Mouse (Mus musculus) natural killer cell, adult 2 months (primary cell): ENCODE measurements around the gene Arhgef40.
A peak's percentile ranks its signal among the peaks of the same experiment; 100 is the strongest.

Source experiments
- DNase-seq, 2 experiments: peaks; one replicate each; pipeline ENCODE4 v3.0.0; 2022; ENCODE audit warnings: low spot score in 2 of 2

The Arhgef40 gene

DNA sequence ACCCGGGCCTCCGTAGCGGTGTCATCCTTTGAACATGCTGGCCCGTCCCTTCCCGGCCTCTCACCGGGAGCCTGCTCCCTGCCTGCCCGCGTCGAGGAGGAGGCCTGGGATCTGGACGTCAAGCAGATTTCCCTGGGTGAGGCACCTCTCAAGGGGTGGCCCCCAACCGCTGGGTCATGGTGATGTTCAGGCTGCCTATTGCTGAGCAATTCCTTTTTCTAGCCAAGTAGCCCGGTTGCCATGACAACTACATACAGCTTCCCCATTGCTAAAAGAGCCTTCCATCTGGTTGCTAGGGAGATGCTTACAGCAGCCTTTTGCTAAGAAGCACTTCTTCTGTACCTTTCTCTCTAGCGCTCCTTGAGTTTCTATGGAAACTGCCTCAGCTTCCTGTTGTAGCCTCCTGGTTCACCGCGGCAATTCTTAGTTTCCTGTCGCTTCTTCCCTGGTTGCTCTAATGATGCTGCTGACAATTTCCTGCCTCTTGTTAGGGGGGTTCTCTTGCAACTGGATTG, 19.5 kb downstream of the Arhgef40 start:
- peak; percentile 37 for DNase-seq

DNA sequence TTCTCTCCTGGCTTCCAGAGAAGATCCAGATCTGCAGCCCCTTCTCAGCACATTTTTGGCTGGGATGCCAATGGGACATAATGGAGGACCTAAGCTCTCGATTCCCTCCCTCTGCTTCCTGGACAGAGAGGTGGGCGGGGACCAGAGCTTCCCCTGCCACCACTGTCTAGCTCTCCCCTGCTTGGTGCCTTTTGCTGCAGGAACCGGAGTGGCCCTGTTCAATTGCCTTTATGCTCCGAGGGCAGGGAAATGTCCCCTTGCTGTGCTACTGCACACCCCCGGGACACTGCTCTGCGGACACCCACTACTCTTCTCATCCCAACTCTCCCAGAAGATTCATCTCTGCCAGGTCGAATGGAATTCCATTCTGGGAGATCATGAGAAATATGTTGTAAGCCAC, 20.6 kb downstream of the Arhgef40 start:
- DNase-seq = no peak

DNA sequence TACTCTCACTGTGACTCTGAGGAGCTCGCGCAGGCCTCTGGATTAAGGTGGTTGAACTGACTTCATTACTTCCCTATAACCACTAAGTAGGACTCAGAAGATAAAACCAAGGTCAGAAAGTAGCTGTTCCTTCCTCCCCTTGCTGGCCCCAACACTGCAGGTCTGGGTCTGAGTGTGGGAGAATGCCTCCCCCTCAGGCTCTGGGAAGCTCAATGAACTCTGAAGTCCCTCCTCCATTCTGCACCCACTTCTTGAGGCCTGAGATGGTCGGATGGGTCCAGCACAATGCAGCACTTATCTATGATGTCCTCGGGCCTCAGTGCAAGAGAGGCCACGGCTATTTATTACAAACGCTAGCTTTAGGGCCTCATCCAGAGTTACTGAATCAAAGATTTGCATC, 21.1 kb downstream of the Arhgef40 start:
- no peak for DNase-seq

DNA sequence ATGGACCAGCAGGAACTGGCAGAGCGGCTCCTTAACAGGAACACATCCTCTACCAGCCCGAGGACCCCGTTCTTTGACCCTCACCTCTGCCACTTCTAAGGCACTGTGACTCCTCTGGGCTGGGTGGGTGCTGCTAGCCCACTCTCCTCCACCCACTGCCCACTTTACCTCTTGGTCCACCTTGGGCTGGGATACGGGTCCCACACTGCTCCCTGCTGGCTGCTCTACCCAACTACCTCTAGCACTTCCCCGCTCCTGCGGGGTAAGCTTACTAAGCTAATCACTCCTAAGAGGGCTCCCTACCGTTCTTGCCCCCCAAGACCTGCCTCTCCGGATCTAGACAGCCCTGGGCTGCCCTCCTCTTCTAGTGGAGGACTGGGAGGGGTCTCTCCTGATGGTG, 21.7 kb downstream of the Arhgef40 start:
- no peak for DNase-seq

DNA sequence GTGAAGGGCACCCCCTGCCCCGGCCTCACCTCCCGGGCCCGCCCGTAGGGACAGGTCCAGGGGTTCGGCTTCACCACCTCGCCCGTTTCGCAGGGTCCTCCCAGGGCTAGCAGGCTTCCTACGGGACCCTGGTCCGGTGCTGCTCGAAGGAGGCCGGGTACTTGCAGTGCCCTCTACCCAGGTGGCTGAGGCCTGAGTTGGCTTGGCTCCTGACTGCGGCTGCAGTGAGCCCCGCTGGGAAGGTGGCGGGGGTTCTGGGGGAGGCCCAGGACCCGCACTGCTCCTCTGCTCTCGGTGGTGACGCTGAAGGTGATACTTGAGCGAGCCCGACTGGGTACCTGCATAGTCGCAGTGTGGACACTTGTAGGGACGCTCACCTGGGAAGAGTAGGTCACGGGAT, 22.3 kb downstream of the Arhgef40 start:
- DNase-seq = no peak

DNA sequence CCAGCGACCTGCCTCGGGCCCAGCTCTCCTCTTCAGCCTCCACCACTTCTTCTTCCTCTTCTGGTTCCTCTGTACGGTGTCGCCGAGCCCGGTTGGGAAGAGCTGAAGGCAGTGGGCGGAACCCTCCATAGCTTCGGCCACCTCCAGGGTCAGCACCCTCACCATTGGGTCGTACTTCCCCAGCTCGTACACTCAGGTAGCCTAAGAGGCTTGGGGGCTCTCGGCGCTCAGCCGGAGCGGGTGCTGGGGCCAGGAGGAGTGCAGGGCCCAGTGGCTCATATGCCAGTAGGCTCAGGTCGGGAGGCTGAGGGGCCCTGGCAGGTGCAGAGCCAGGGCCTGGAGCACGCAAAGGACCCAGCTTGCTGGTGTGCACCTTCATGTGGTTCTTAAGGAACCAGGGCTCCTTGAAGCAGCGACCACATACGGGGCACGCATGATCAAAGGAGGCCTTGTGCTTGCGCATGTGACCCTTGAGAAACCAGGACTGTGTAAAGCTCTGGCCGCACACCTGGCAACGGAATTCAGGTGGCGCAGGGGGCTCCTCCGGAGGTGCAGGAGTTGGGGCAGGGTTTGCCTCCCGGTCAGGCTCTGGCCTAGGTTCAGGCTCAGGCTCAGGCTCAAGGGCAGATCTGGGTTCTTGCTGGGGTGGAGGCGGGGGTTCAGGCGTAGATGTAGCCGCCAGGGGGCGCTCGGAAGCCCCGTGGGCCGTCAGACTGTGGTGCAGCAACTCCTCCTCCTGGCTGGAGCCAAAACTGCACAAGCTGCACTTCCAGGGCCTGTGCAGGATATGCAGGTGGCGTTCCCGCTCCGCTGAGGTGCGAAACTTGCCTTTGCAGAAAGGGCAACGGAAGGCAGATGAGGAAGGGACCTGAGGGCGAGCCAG, 24.0 kb downstream of the Arhgef40 start:
- DNase-seq = peak; percentile 83 to 89

DNA sequence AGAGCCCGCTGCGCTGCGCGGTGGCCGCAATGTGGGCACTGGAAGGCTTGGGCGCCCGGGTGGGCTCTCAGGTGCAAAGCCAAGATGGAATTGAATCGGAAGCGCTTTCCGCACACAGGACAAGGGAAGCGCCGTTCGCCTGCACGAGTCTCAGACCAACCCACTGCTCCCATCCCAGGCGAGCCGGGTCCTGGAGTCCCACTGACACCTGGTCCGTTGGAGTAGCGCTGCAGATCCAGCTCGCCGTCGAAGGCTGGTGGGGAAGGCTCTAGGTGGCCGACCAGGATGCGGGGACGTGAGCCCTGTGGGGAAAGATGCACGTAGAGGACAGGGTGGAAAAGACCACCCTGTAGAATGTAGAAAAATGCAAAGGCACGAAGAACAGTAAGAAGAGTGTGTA, 24.8 kb downstream of the Arhgef40 start:
- no peak for DNase-seq

DNA sequence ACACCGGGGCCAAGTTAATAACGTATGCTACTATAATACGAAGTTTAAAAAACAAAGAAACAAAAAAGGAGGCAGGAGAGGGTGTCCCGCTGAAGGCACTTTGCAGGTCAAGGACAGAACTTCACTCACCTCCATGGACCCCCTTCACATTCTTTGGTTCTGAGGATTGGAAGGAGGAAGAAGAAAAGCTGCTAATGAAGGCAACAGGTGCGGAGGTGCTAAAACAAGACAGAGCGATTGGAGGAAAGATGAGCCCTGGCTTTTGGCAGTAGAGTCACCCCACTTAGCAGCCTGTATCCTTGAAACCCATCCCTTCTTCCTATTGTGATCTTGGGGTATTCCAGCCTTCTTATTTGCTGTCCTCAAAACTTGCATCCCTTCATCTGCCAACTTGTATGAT, 25.3 kb downstream of the Arhgef40 start:
- DNase-seq = no peak

DNA sequence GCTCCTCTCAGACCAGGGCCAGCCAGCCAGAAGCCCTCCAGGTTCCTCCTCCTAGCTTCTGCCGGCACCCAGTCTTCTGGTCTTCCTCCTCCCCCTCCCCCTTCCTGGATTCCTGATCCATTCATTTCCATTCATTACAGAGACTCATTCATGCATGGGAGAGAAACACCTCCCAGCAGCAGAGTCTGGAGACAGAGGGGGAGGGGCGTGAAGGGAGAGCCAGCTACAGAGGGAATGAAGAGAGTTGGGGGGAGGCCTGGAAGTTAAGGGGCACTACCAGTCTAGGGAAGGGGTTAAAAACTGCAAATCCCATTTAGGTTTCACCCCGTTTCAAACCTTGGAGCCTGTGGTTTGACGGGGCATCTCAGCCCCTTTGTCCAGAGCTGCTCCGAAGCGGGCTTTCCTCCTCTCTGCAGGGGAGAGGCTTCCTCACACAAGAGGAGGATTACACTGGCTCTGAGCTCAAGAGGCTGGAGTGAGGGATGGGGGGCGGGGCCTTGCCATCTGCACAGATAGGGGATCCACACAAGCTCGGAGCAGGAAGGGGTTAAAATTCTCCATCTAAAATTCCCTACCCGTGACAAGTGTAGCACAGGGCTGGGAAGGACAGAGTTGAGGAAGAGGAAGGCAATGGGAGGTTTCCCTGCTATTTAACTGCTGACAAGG, 26.1 kb downstream of the Arhgef40 start:
- no peak for DNase-seq

DNA sequence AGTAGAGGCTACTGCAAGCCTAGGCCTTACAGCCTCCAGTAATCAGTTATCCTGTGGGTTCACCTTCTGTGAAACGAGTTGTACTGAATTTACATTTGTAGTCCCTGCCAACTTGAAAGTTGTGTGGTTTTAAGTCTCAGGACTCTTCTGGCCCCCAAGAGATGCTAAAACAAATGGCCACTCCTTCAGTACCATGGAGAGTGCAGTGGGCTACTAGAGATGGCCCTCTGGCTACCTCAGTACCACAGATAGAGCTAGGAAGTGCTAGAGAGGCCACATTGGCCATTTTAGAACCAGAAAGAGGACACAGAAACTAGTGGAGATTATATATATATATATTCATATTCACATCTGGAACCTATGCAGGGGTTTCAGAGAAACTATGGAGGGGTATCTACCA, 27.2 kb downstream of the Arhgef40 start:
- DNase-seq = no peak

DNA sequence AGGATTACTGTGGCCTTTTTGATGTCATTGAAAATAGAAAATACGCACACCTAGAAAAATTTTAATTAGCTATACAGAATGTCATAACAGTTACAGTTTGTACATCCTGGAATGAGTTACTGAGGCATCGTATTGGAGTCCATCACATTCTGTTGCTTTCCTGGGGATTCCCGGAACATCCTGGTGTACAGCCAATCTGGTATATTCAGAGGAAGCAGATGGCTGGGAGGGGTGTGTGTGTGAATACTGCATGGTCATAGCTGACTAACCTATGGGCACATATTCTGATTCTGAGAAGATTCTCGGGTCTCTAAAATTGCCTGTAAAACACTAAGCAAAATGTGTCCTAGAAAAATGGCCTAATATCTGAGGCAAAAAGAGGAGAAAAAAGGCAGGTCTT, 27.6 kb downstream of the Arhgef40 start:
- no peak for DNase-seq

DNA sequence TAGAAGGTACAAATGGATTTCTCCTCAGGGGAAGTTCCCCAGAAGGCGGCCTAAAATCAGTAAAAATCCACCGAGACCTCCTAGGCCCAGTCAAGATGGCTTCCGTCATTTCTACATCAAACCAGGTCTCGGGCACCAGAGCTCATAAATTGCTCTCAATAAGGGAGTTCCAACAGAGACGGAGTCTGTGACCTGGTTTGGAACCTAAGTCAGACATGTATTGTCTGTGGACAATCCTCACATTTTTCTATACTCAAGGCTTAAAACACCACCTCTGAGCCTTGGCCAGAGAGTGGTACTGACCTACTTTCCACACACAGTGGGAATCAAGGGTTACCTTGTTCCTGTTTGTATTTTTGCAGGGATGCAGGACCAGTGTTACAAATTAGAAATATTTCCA, 28.0 kb downstream of the Arhgef40 start:
- DNase-seq = no peak

DNA sequence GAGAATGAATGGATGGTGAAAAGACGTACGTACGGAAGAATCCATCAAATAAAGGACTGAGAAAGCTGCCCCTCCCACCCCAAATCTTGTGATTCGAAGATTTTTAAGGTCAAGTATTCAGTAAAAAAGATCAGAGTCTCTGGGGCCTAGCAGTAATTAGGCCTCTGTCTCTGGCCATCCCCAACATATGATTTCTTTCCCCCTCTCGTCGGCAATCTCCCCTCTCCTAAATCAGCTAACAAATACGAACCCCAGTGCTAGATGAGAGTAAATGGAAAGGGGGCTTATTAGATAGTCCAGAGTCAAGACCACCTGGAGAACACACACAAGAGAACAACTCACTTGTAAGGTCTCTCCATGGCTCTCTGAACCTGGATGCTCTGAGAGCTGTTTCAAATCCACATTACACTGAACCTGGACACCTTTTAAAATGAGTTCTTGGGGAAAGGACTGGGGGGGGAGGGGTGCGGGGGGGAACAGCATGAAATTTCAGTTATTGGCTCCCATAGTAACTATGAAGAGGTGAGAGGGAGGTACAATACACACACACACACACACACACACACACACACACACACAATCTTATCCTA, 28.6 kb downstream of the Arhgef40 start:
- no peak for DNase-seq

DNA sequence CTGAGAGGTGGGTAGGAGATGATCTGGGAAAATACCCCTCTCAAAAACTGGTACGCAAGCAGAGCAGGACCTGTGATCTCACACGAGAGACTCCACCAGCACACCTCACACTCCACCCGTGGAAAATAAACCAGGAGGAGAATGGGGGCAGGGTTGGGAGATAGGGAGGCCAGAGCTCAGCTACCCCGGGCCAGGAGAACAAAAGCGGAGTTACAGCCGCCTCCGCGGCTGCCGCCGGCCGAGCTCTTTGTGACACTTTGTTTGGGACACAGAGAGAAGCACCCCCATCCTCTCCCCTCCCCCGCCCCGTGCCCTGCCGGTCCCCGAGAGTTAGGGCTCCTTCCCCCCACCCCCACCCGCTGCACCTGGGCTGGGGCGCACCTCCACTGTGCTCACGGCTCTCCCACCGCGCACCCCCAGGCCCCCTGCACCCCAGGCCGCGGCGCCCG, 29.3 kb downstream of the Arhgef40 start:
- no peak for DNase-seq

DNA sequence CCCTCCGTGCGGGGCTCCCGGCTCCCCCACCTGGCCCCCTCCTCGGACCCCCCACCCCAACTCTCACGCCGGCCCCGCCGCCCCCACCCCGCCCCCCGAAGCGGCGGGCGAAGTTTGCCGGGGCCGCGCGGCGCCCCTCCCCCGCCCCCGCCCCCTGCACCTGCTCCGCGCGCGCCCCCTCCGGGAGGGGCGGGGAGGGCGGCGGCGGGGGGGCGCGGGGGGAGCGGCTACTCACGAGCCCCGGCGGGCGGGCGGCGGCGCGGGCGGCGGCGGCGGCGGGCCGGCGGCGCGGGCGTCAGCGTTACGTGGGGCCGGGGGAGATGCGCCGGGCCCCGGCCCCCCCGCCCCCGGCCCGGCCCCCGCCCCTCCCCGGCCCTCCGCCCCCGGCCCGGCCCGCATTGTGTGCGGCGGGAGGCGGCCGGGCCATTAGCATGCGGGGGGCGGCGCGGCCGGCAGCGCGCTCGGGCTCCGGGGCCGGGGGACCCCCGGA, 29.8 kb downstream of the Arhgef40 start:
- no peak for DNase-seq

DNA sequence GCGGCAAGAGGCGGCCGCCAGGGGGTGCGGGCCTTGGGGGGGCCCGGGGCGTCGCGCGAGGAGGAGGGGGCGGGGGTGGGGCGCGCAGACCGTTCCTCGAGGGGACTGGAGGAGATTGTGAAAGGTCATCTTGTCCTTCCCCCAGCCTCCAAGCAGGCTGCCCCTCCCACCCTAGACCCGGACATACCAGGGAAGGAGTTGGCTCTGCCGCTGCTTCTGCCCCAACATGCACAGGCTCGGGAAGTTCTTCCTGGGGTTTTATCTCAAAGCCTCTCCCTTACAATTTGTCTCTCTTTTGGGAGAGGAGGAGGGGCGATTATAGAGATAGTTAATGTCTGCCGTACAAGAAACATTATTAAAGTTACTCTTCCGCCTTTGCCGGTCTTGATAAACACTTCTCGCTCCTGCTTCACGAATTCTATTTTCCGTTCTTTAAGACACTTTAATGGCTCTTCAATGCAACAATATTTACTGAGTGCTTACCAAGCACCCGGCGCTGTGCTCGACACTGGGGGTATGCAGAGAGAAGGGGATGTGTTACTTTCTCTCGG, 30.3 kb downstream of the Arhgef40 start:
- no peak for DNase-seq

DNA sequence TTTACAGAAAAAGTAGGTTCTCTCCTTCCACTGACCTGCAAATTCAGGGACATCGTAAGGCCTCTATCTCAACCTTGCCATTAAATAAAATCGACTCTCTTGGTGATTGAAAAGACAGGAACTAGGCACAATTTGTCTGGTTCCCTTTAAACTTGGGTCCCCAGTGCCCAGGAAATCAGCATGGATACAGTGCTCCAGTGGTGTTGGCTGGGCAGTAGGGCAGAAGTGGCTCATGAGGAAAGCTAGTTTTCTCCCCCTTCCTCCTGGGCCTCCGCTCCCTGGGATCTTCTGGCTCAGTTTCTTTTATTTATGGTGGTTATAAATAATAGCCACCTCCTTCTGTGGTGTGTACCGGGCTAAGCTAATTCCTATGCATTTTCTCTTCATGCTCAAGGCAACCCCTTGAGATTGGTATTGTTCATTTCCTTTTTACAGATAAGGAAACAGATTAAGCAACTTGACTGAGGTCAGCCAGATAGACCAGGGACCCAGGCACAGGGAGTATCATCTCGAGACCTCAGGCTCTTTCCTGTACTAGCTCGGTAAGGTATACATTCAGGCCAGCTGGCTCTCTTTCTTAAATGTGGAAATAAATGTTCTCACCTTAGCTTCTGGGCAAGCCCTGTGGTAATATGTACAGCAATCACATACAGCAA, 31.1 kb downstream of the Arhgef40 start, which contains the start of gene Tmem253:
TSS of gene Tmem253 (plus strand) at position 214 of the 656 bp plus-strand sequence.
- no peak for DNase-seq

DNA sequence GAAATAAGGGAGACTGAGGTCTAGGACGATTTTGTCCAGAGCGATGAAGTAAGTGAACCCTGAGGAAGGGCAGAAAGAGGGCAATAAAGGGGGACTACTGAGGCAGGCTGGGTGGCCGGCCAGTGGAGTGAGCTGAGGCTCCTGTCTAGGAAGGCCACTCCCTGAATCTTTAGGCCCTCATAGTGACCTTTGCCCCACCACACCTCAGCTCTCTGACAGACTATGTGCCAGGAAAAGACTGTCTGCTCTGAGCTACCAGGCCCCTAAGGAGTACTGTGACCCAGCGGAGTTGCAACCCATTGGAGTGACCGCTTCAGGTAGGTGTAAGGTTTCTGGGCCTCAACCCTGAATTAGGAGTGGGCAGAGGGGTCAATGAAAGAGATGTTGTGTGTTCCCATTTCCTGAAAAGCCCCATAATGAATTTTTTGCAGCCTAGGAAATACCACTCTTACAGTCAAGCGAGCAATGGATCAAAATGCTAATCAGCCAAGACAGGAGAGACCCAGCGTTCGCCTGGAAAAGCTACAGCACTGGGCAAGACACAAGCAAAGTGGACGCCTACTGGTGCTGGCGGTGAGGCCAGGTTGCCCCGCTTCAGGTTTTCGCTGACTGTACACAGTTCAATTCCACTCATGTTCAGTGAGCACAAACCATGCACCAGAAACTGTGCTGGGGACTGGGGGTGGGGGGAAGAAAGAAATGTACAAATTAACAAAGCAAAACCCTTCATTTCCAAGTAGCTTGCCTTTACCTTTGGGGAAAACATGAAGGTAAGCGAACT, 32.3 kb downstream of the Arhgef40 start:
- DNase-seq = no peak

DNA sequence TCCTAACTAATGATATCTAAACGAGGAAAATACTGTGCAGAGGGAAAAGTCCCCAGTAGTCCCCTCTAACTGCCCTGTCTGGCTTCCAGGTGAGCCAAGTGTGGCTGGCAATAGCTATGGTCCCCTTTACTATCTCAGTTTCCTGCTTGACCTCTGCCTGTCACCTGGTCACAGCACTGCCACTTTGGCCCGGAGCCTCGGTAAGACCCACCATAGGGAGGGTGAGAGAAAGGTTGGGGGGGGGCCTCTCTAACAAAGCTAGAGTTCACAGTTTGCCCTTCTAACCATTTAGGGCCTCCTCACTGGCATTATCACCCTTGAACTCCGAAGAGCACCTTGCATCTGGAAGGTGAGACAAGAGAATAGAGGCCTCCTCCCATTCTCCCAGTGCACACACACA, 33.1 kb downstream of the Arhgef40 start:
- no peak for DNase-seq

DNA sequence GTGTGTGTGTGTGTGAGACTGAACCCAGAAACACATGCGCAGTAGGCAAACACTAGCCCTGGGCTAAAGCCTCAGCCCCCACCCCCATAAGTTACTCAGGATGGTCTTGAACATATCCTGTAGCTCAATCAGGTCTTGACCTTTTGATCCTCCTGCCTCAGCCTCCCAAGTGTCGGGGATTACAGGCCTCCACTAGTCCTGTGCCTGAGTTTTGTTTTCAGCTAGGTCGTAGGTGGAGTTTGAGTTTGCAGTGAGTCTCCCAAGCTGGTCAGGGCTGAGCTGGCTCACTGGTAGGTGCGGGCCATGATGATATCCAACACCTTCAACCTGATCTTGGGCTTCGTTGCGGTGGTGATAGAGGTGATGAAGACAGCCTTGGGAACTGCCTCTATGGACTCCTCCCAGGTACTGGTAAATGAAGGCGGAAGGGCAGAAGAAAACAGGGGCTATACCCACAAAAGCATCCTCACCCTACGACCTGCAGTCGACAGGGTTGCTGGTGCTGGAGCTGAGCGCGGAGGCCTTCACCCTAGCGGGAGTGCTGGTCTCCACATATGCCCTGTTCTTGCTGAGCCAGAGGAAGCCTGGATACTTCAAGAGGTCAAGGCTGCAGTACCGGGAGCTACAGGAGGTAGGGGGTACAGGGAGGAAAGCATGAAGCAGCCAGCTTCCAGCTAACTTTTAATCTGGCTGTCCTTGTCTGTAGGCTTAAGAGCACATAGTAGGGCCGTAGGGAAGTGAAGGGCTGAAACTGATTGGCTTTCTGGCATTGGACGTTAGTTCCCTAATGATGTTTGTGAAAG, 33.9 kb downstream of the Arhgef40 start:
- DNase-seq = no peak
